Mouse (Mus musculus): ENCODE results near the gene Naa38. TPM values are rescaled to one million over a fixed set of nuclear protein-coding genes. Genes with fewer than 3 reads are reported as not detected.

The Naa38 gene
- polyA plus RNA-seq, 1 experiment from 2014 or later: 86.1 TPM

GRCm38 (mm10) chr11:69415668-69416451, 20.6 kb downstream of the Naa38 start:
- Histone ChIP-seq H3K9me3 (ENCODE audit: control insufficient read depth, low read length) (no peaks in the 10 kb centered on the region), H3K4me2 (ENCODE audit: low read length) (peak overlapping the region; percentile 96), H3K27me3 (replicated peaks; ENCODE audit: control insufficient read depth, insufficient read depth, low read length) (no peaks in the 10 kb centered on the region; the same call in 1 of the 2 replicates), H3K9ac (replicated peaks; ENCODE audit: low read depth, low read length) (peak overlapping the region; percentile 97), H3K27ac (ENCODE audit: low read length) (peak overlapping the region; percentile 99), H3K4me1 (replicated peaks; ENCODE audit: control insufficient read depth, insufficient read depth, low read length) (peaks cover 69% of the 10 kb centered on the region), H3K36me3 (ENCODE audit: control insufficient read depth, insufficient read depth) (no peaks in the 10 kb centered on the region), H3K4me3 (replicated peaks; ENCODE audit: low read length) (peak overlapping the region; percentile 75)
- ATAC-seq: no peak
- WGBS: under 1% methylated on average over 14 of the region's 25 CpGs

GRCm38 (mm10) chr11:69416509-69416908, 21.2 kb downstream of the Naa38 start:
- Histone ChIP-seq H3K4me2 (ENCODE audit: low read length) (peak overlapping the region; percentile 90), H3K36me3 (ENCODE audit: control insufficient read depth, insufficient read depth) (no peaks in the 10 kb centered on the region), H3K4me3 (replicated peaks; ENCODE audit: low read length) (peak overlapping the region; percentile 75), H3K4me1 (replicated peaks; ENCODE audit: control insufficient read depth, insufficient read depth, low read length) (peaks cover 69% of the 10 kb centered on the region), H3K27me3 (replicated peaks; ENCODE audit: control insufficient read depth, insufficient read depth, low read length) (peaks cover 1% of the 10 kb centered on the region; the same call in 1 of the 2 replicates), H3K9ac (replicated peaks; ENCODE audit: low read depth, low read length) (peak overlapping the region; percentile 64), H3K9me3 (ENCODE audit: control insufficient read depth, low read length) (no peaks in the 10 kb centered on the region), H3K27ac (ENCODE audit: low read length) (peak overlapping the region; percentile 99)
- ATAC-seq: no peak
- 0% methylated on average over 4 of the region's 4 CpGs for WGBS

GRCm38 (mm10) chr11:69416921-69417448, 21.7 kb downstream of the Naa38 start:
- Histone ChIP-seq H3K4me3 (replicated peaks; ENCODE audit: low read length) (peak overlapping the region; percentile 75), H3K4me1 (replicated peaks; ENCODE audit: control insufficient read depth, insufficient read depth, low read length) (peaks cover 65% of the 10 kb centered on the region), H3K27me3 (replicated peaks; ENCODE audit: control insufficient read depth, insufficient read depth, low read length) (peaks cover 6% of the 10 kb centered on the region; the same call in 1 of the 2 replicates), H3K4me2 (ENCODE audit: low read length) (peak overlapping the region; percentile 90), H3K27ac (ENCODE audit: low read length) (peak overlapping the region; percentile 99), H3K36me3 (ENCODE audit: control insufficient read depth, insufficient read depth) (no peaks in the 10 kb centered on the region), H3K9ac (replicated peaks; ENCODE audit: low read depth, low read length) (peak overlapping the region; percentile 64), H3K9me3 (ENCODE audit: control insufficient read depth, low read length) (no peaks in the 10 kb centered on the region)
- WGBS: 2% methylated on average over 8 of the region's 8 CpGs
- ATAC-seq: no peak

- Histone ChIP-seq H3K4me1 (replicated peaks; ENCODE audit: control insufficient read depth, insufficient read depth, low read length) (peaks cover 57% of the 10 kb centered on the region), H3K27me3 (replicated peaks; ENCODE audit: control insufficient read depth, insufficient read depth, low read length) (peaks cover 10% of the 10 kb centered on the region), H3K9me3 (ENCODE audit: control insufficient read depth, low read length) (no peaks in the 10 kb centered on the region), H3K9ac (replicated peaks; ENCODE audit: low read depth, low read length) (peak overlapping the region; percentile 64), H3K36me3 (ENCODE audit: control insufficient read depth, insufficient read depth) (no peaks in the 10 kb centered on the region), H3K27ac (ENCODE audit: low read length) (peak overlapping the region; percentile 99), H3K4me3 (replicated peaks; ENCODE audit: low read length) (peak overlapping the region; percentile 75), H3K4me2 (ENCODE audit: low read length) (peak overlapping the region; percentile 90)
- under 1% methylated on average over 39 of the region's 39 CpGs for whole genome bisulfite sequencing
- ATAC-seq: peak; percentile 7; the same call in 1 of the 2 replicates
Observed at GRCm38 (mm10) chr11:69417449-69418384, 22.4 kb downstream of the Naa38 start.

GRCm38 (mm10) chr11:69418481-69419442, 23.5 kb downstream of the Naa38 start:
- peak overlapping the region; percentile 99 for H3K27ac ChIP-seq (ENCODE audit: low read length)
- peaks cover 10% of the 10 kb centered on the region for H3K27me3 ChIP-seq (replicated peaks; ENCODE audit: control insufficient read depth, insufficient read depth, low read length)
- H3K4me2 ChIP-seq (ENCODE audit: low read length): peak overlapping the region; percentile 90
- H3K9ac ChIP-seq (replicated peaks; ENCODE audit: low read depth, low read length): peak overlapping the region; percentile 64
- ATAC-seq: peak; percentile 92
- peaks cover 47% of the 10 kb centered on the region for H3K4me1 ChIP-seq (replicated peaks; ENCODE audit: control insufficient read depth, insufficient read depth, low read length)
- H3K4me3 ChIP-seq (replicated peaks; ENCODE audit: low read length): peak overlapping the region; percentile 75
- under 1% methylated on average over 42 of the region's 45 CpGs for WGBS
- H3K9me3 ChIP-seq (ENCODE audit: control insufficient read depth, low read length): no peaks in the 10 kb centered on the region
- H3K36me3 ChIP-seq (ENCODE audit: control insufficient read depth, insufficient read depth): no peaks in the 10 kb centered on the region

GRCm38 (mm10) chr11:69419443-69419812, 24.1 kb downstream of the Naa38 start:
- H3K4me2 ChIP-seq (ENCODE audit: low read length): peak overlapping the region; percentile 90

GRCm38 (mm10) chr11:69419813-69420553, 24.7 kb downstream of the Naa38 start:
- H3K27me3 ChIP-seq (replicated peaks; ENCODE audit: control insufficient read depth, insufficient read depth, low read length): peaks cover 10% of the 10 kb centered on the region
- no peak overlapping the region for H3K9ac ChIP-seq (replicated peaks; ENCODE audit: low read depth, low read length)
- WGBS: under 1% methylated on average over 30 of the region's 31 CpGs
- H3K4me3 ChIP-seq (replicated peaks; ENCODE audit: low read length): peak overlapping the region; percentile 29
- H3K9me3 ChIP-seq (ENCODE audit: control insufficient read depth, low read length): no peaks in the 10 kb centered on the region
- peak overlapping the region; percentile 90 for H3K4me2 ChIP-seq (ENCODE audit: low read length)
- no peak overlapping the region for H3K27ac ChIP-seq (ENCODE audit: low read length)
- no peaks in the 10 kb centered on the region for H3K36me3 ChIP-seq (ENCODE audit: control insufficient read depth, insufficient read depth)
- H3K4me1 ChIP-seq (replicated peaks; ENCODE audit: control insufficient read depth, insufficient read depth, low read length): peaks cover 35% of the 10 kb centered on the region
- no peak for ATAC-seq

More at GRCm38 (mm10) chr11:69419443-69419812, 24.1 kb downstream of the Naa38 start:
- Histone ChIP-seq H3K36me3 (ENCODE audit: control insufficient read depth, insufficient read depth) (no peaks in the 10 kb centered on the region), H3K27me3 (replicated peaks; ENCODE audit: control insufficient read depth, insufficient read depth, low read length) (peaks cover 10% of the 10 kb centered on the region), H3K27ac (ENCODE audit: low read length) (0 out of 2 replicates have a peak overlapping the region, but pooled peaks have one; percentile 43), H3K4me3 (replicated peaks; ENCODE audit: low read length) (peak overlapping the region; percentile 75), H3K9ac (replicated peaks; ENCODE audit: low read depth, low read length) (no peak overlapping the region), H3K9me3 (ENCODE audit: control insufficient read depth, low read length) (no peaks in the 10 kb centered on the region), H3K4me1 (replicated peaks; ENCODE audit: control insufficient read depth, insufficient read depth, low read length) (peaks cover 40% of the 10 kb centered on the region)
- WGBS: under 1% methylated on average over 19 of the region's 19 CpGs
- no peak for ATAC-seq

- Histone ChIP-seq H3K9me3 (ENCODE audit: control insufficient read depth, low read length) (no peaks in the 10 kb centered on the region), H3K27ac (ENCODE audit: low read length) (no peak overlapping the region), H3K36me3 (ENCODE audit: control insufficient read depth, insufficient read depth) (no peaks in the 10 kb centered on the region), H3K27me3 (replicated peaks; ENCODE audit: control insufficient read depth, insufficient read depth, low read length) (peaks cover 10% of the 10 kb centered on the region), H3K4me3 (replicated peaks; ENCODE audit: low read length) (peak overlapping the region; percentile 29), H3K4me1 (replicated peaks; ENCODE audit: control insufficient read depth, insufficient read depth, low read length) (peaks cover 31% of the 10 kb centered on the region), H3K4me2 (ENCODE audit: low read length) (peak overlapping the region; percentile 90), H3K9ac (replicated peaks; ENCODE audit: low read depth, low read length) (no peak overlapping the region)
- 9% methylated on average over 10 of the region's 10 CpGs for WGBS
- no peak for ATAC-seq
Observed at GRCm38 (mm10) chr11:69420554-69421000, 25.3 kb downstream of the Naa38 start.

Measured in forebrain, embryonic 16.5 days (tissue).